Mouse (Mus musculus) forebrain, embryonic 14.5 days (tissue): ENCODE data around the gene Pak4. TPM values are rescaled to one million over a fixed set of nuclear protein-coding genes. Genes with fewer than 3 reads are reported as not detected.

Experiments used
- ATAC-seq: fragments of 200-750 bp; cut with Nextera tagmentation; 2 replicates; pipeline ENCODE4 v1.8.0; 2017; ENCODE audit warnings: mild to moderate bottlenecking, moderate library complexity
- DNase-seq: peaks from one replicate; pipeline ENCODE4 v3.0.0-alpha.2; 2015; ENCODE audit warnings: low spot score
- H3K27ac ChIP-seq: fragments of 300-500 bp; sonication (generic); 2 replicates; pipeline ENCODE4 v1.5.1; 2014; ENCODE audit warnings: low read depth, mild to moderate bottlenecking, control low read depth, low read length, moderate library complexity
- H3K27me3 ChIP-seq: fragments of 300-500 bp; sonication (generic); replicated peaks from 2 replicates; pipeline ENCODE4 v1.6.1; 2014; ENCODE audit warnings: low read length, control low read depth, mixed read lengths; ENCODE audit not compliant: control insufficient read depth, insufficient read depth
- H3K36me3 ChIP-seq: fragments of 300-500 bp; sonication (generic); 2 replicates; pipeline ENCODE4 v1.6.1; 2014; ENCODE audit warnings: low read length, control low read depth; ENCODE audit not compliant: control insufficient read depth, insufficient read depth
- H3K4me1 ChIP-seq: fragments of 300-500 bp; sonication (generic); 2 replicates; pipeline ENCODE4 v1.6.1; 2014; ENCODE audit warnings: antibody characterized with exemption, low read length, control low read depth; ENCODE audit not compliant: control insufficient read depth, insufficient read depth
- H3K4me2 ChIP-seq: fragments of 300-500 bp; sonication (generic); 2 replicates; pipeline ENCODE4 v1.6.1; 2014; ENCODE audit warnings: mild to moderate bottlenecking, control low read depth, low read length
- H3K4me3 ChIP-seq: fragments of 300-500 bp; sonication (generic); 2 replicates; pipeline ENCODE4 v1.5.1; 2014; ENCODE audit warnings: low read depth, low read length, control low read depth
- H3K9ac ChIP-seq: fragments of 300-500 bp; sonication (generic); 2 replicates; pipeline ENCODE4 v1.6.1; 2014; ENCODE audit warnings: mild to moderate bottlenecking, low read length, control low read depth, moderate library complexity
- H3K9me3 ChIP-seq: fragments of 300-500 bp; sonication (generic); replicated peaks from 2 replicates; pipeline ENCODE4 v1.6.1; 2016; ENCODE audit warnings: low read length, control low read depth, mixed read lengths; ENCODE audit not compliant: control insufficient read depth
- WGBS: fragments of 180-500 bp; shearing (Covaris S2); extraction: QIAGEN DNeasy Blood & Tissue Kit; methylation state at CpG from one replicate; pipeline ENCODE4 v1.1.7; 2014; 5-methylcytosine and 5-hydroxymethylcytosine counted together
- polyA plus RNA-seq: library from polyadenylated mRNA; unstranded; fragments of >200 nt; fragmentation: Nextera tagmentation; extraction: Ambion mirVana; gene quantifications from 2 replicates; pipeline ENCODE4 v1.2.1, GENCODE M21; 2014

The Pak4 gene
- polyA plus RNA-seq, 1 experiment from 2014 or later, result 12.6 TPM

- H3K36me3 ChIP-seq, result no peaks in the 10 kb centered on the region
- ATAC-seq (no peak), DNase-seq (peak; percentile 33)
- peaks cover 16% of the 10 kb centered on the region for H3K4me1 ChIP-seq
- 78% methylated on average over 8 of the region's 8 CpGs for WGBS
- H3K27me3 ChIP-seq, result no peaks in the 10 kb centered on the region
- no peaks in the 10 kb centered on the region for H3K9me3 ChIP-seq
- peak overlapping the region; percentile 76; the same call in 1 of the 2 replicates for H3K4me2 ChIP-seq
- no peak overlapping the region for H3K27ac ChIP-seq
- H3K9ac ChIP-seq, result no peak overlapping the region; the same call in 1 of the 2 replicates
- H3K4me3 ChIP-seq, result no peak overlapping the region
These were observed 2.1 kb downstream of the Pak4 start for GRCm38 (mm10) chr7:28595751-28596435.

- 75% methylated on average over 14 of the region's 14 CpGs for WGBS
- H3K9ac ChIP-seq, result peak overlapping the region; percentile 5; the same call in 1 of the 2 replicates
These were observed 4.5 kb downstream of the Pak4 start for GRCm38 (mm10) chr7:28593206-28594111.

GRCm38 (mm10) chr7:28591862-28592261 lies 6.1 kb downstream of the Pak4 start:
- 60% methylated on average over 1 of the region's 1 CpGs for WGBS
- Histone ChIP-seq H3K9me3 (no peaks in the 10 kb centered on the region), H3K27ac (no peak overlapping the region), H3K9ac (no peak overlapping the region), H3K27me3 (no peaks in the 10 kb centered on the region), H3K36me3 (no peaks in the 10 kb centered on the region), H3K4me3 (no peak overlapping the region), H3K4me1 (peaks cover 14% of the 10 kb centered on the region), H3K4me2 (no peak overlapping the region)
- ATAC-seq (no peak), DNase-seq (no peak)

More at GRCm38 (mm10) chr7:28593206-28594111, 4.5 kb downstream of the Pak4 start:
- no peak overlapping the region for H3K4me2 ChIP-seq
- no peaks in the 10 kb centered on the region for H3K36me3 ChIP-seq
- no peaks in the 10 kb centered on the region for H3K27me3 ChIP-seq
- no peak for DNase-seq
- no peaks in the 10 kb centered on the region for H3K9me3 ChIP-seq
- no peak overlapping the region for H3K27ac ChIP-seq
- ATAC-seq, result no peak
- H3K4me3 ChIP-seq, result no peak overlapping the region
- H3K4me1 ChIP-seq, result peaks cover 16% of the 10 kb centered on the region

GRCm38 (mm10) chr7:28587644-28588043 lies 10.3 kb downstream of the Pak4 start:
- Histone ChIP-seq H3K9ac (peak overlapping the region; percentile 32; the same call in 1 of the 2 replicates), H3K36me3 (no peaks in the 10 kb centered on the region), H3K4me3 (no peak overlapping the region), H3K9me3 (no peaks in the 10 kb centered on the region), H3K27me3 (no peaks in the 10 kb centered on the region), H3K4me2 (no peak overlapping the region), H3K27ac (no peak overlapping the region), H3K4me1 (peaks cover 9% of the 10 kb centered on the region)
- DNase-seq, result no peak
- ATAC-seq, result no peak

- peak overlapping the region; percentile 37; the same call in 1 of the 2 replicates for H3K9ac ChIP-seq
- H3K4me3 ChIP-seq, result no peak overlapping the region
- H3K36me3 ChIP-seq, result no peaks in the 10 kb centered on the region
- ATAC-seq (no peak), DNase-seq (peak; percentile 38)
- H3K27ac ChIP-seq, result no peak overlapping the region
- peaks cover 9% of the 10 kb centered on the region for H3K4me1 ChIP-seq
- WGBS, result 65% methylated on average over 6 of the region's 6 CpGs
- H3K27me3 ChIP-seq, result no peaks in the 10 kb centered on the region
- H3K9me3 ChIP-seq, result no peaks in the 10 kb centered on the region
- no peak overlapping the region for H3K4me2 ChIP-seq
These were observed 11.1 kb downstream of the Pak4 start for GRCm38 (mm10) chr7:28586663-28587411.

- no peak for ATAC-seq
- no peak overlapping the region; the same call in 1 of the 2 replicates for H3K9ac ChIP-seq
- H3K27ac ChIP-seq, result no peak overlapping the region
- 83% methylated on average over 6 of the region's 6 CpGs for WGBS
- H3K9me3 ChIP-seq, result no peaks in the 10 kb centered on the region
- H3K27me3 ChIP-seq, result no peaks in the 10 kb centered on the region
- H3K4me1 ChIP-seq, result peaks cover 9% of the 10 kb centered on the region
- DNase-seq, result no peak
- H3K36me3 ChIP-seq, result no peaks in the 10 kb centered on the region
- no peak overlapping the region for H3K4me2 ChIP-seq
- H3K4me3 ChIP-seq, result no peak overlapping the region
These were observed 13.0 kb downstream of the Pak4 start for GRCm38 (mm10) chr7:28585001-28585400.

GRCm38 (mm10) chr7:28584468-28584867 lies 13.5 kb downstream of the Pak4 start:
- Histone ChIP-seq H3K27ac (no peak overlapping the region), H3K36me3 (no peaks in the 10 kb centered on the region), H3K9ac (no peak overlapping the region), H3K4me3 (no peak overlapping the region), H3K4me1 (peaks cover 9% of the 10 kb centered on the region), H3K27me3 (no peaks in the 10 kb centered on the region), H3K9me3 (no peaks in the 10 kb centered on the region), H3K4me2 (no peak overlapping the region)
- ATAC-seq (no peak), DNase-seq (no peak)
- WGBS, result 84% methylated on average over 4 of the region's 4 CpGs

- Histone ChIP-seq H3K4me1 (peaks cover 9% of the 10 kb centered on the region), H3K36me3 (no peaks in the 10 kb centered on the region)
- WGBS, result 82% methylated on average over 8 of the region's 8 CpGs
These were observed 14.2 kb downstream of the Pak4 start for GRCm38 (mm10) chr7:28583570-28584344.

More at GRCm38 (mm10) chr7:28583570-28584344, 14.2 kb downstream of the Pak4 start:
- ATAC-seq (no peak), DNase-seq (no peak)
- Histone ChIP-seq H3K27me3 (no peaks in the 10 kb centered on the region), H3K4me2 (no peak overlapping the region), H3K9me3 (no peaks in the 10 kb centered on the region), H3K9ac (no peak overlapping the region), H3K27ac (peak overlapping the region; percentile 60; the same call in 1 of the 2 replicates), H3K4me3 (no peak overlapping the region)
